Mouse (Mus musculus) common myeloid progenitor, adult 5-6 weeks (primary cell): ENCODE measurements around the gene Rps25. TPM values are rescaled to one million over a fixed set of nuclear protein-coding genes. Genes with fewer than 3 reads are reported as not detected.

Experiments used
- ATAC-seq: replicated peaks from 2 replicates; pipeline ENCODE4 v1.8.0; 2016; ENCODE audit warnings: low read depth, mild to moderate bottlenecking, moderate TSS enrichment, inconsistent platforms; ENCODE audit not compliant: poor library complexity, severe bottlenecking
- total RNA-seq: library from RNA; stranded (forward); fragments of 200-1000, 187-1606 nt; gene quantifications from 2 replicates; pipeline ENCODE4 v1.2.3, GENCODE M21; 2017

Gene Rps25
- total RNA-seq, 1 experiment from 2014 or later = 2,766 TPM

GRCm38 (mm10) chr9:44450387-44450786 lies 43.4 kb downstream of the Rps25 start:
- ATAC-seq = no peak

- ATAC-seq = peak; percentile 93
Observed at GRCm38 (mm10) chr9:44454132-44454890, 47.4 kb downstream of the Rps25 start.

GRCm38 (mm10) chr9:44454891-44455220 lies 47.9 kb downstream of the Rps25 start, which contains the start of gene Upk2:
Gene Upk2 (minus strand): TSS chr9:44454976.
- ATAC-seq = no peak

GRCm38 (mm10) chr9:44457035-44457742 lies 50.2 kb downstream of the Rps25 start:
- no peak for ATAC-seq

Other genes with a start within 250 kb of the Rps25 start
- 27.7 and 32.7 TPM in 2 replicates for gene Cbl, start 173.1 kb upstream of the Rps25 start, total RNA-seq
- not detected in 2 replicates for gene Ccdc153, start 166.5 kb upstream of the Rps25 start, total RNA-seq
- gene Pdzd3, start 155.7 kb upstream of the Rps25 start, total RNA-seq = 0.58 TPM in 1 of 2 replicates, not detected in the other
- 1.6 and 3.4 TPM in 2 replicates for gene Nlrx1, start 138.5 kb upstream of the Rps25 start, total RNA-seq
- gene Abcg4, start 118.5 kb upstream of the Rps25 start, total RNA-seq = 4.2 and 4.8 TPM in 2 replicates
- 10.6 and 12.1 TPM in 2 replicates for gene Hinfp, start 101.5 kb upstream of the Rps25 start, total RNA-seq
- gene C2cd2l, start 86.9 kb upstream of the Rps25 start, total RNA-seq = 2.1 and 4.4 TPM in 2 replicates
- gene Dpagt1, start 81.1 kb upstream of the Rps25 start, total RNA-seq = 10.6 and 14.2 TPM in 2 replicates
- gene H2afx, start 72.4 kb upstream of the Rps25 start, total RNA-seq = 286 and 311 TPM in 2 replicates
- gene Hmbs, start 62.9 kb upstream of the Rps25 start, total RNA-seq = 71.4 and 73.7 TPM in 2 replicates
- 16.9 and 18.6 TPM in 2 replicates for gene Vps11, start 45.5 kb upstream of the Rps25 start, total RNA-seq
- 90.4 and 99.1 TPM in 2 replicates for gene Hyou1, start 27.6 kb upstream of the Rps25 start, total RNA-seq
- gene Slc37a4, start 10.3 kb upstream of the Rps25 start, total RNA-seq = 15.7 and 26.1 TPM in 2 replicates
- 29.5 and 39.8 TPM in 2 replicates for gene Trappc4, start 461 bp downstream of the Rps25 start, total RNA-seq
- 18.8 and 35.2 TPM in 2 replicates for gene Ccdc84, start 11.4 kb downstream of the Rps25 start, total RNA-seq
- gene Foxr1, start 34.0 kb downstream of the Rps25 start, total RNA-seq = not detected in 2 replicates
- gene Upk2, start 47.8 kb downstream of the Rps25 start, total RNA-seq = not detected in 2 replicates
- gene Bcl9l, start 75.7 kb downstream of the Rps25 start, total RNA-seq = 3.1 and 5.7 TPM in 2 replicates
- gene Cxcr5, start 154.7 kb downstream of the Rps25 start, total RNA-seq = not detected in 2 replicates
- 101 and 143 TPM in 2 replicates for gene Ddx6, start 197.8 kb downstream of the Rps25 start, total RNA-seq